Comparison of ENCODE assay signal across 25 mouse cellular contexts in the genomic region with DNA sequence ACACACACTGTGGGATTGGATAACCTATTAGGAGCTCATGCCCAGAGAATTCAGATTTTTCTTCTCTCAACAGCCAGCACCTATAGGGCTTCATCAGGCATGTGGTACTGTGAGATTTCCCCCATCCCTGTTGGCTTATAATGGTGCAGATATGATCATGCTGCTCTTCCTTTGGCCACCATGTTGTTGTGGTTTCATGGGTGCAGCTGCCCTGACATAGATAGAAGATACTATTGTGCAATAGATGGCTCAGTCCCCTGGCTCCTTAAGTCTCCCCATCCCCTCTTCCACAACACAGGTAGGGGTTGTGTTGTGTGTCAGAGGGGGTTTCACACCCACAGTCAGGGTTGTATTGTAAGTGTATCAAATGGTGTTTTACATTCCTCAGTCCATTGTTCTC.
"Had no signal": no experiment of that assay in that cellular context is flagged by ENCODE, and none has a peak within 500 bp of the region (broad histone marks: within the 10 kb centered on the region; RNA-seq: fewer than 3 reads in every experiment).

No protein-coding gene starts in this region.

- H3K4me1 ChIP-seq: heart, embryonic 10.5 days; heart, embryonic 12.5 days; hindbrain, embryonic 10.5 days; hindbrain, embryonic 12.5 days; intestine, embryonic 15.5 days; limb, embryonic 10.5 days; limb, embryonic 12.5 days; liver, embryonic 13.5 days had no signal

- H3K9ac ChIP-seq: heart, embryonic 12.5 days; hindbrain, embryonic 12.5 days; hindbrain, embryonic 14.5 days; intestine, embryonic 15.5 days; limb, embryonic 12.5 days; liver, embryonic 13.5 days had no signal

- H3K36me3 ChIP-seq: hindbrain, embryonic 12.5 days; intestine, embryonic 15.5 days; liver, embryonic 13.5 days had no signal

- H3K4me3 ChIP-seq: heart, embryonic 10.5 days; heart, embryonic 12.5 days; hindbrain, embryonic 10.5 days; hindbrain, embryonic 12.5 days; intestine, embryonic 15.5 days; layer of hippocampus, adult 2 months; limb, embryonic 10.5 days; limb, embryonic 12.5 days; liver, embryonic 13.5 days had no signal

- H3K27ac ChIP-seq: heart, embryonic 10.5 days; hindbrain, embryonic 10.5 days; hindbrain, embryonic 12.5 days; hindbrain, embryonic 14.5 days; intestine, embryonic 15.5 days; layer of hippocampus, adult 2 months; limb, embryonic 10.5 days; limb, embryonic 12.5 days; liver, embryonic 13.5 days had no signal

- H3K27me3 ChIP-seq: heart, embryonic 12.5 days; hindbrain, embryonic 12.5 days; intestine, embryonic 15.5 days; limb, embryonic 12.5 days; liver, embryonic 13.5 days had no signal

- H3K4me2 ChIP-seq: heart, embryonic 12.5 days; hindbrain, embryonic 12.5 days; hindbrain, embryonic 14.5 days; intestine, embryonic 15.5 days; limb, embryonic 12.5 days; liver, embryonic 11.5 days; liver, embryonic 13.5 days had no signal

- H3K9me3 ChIP-seq: heart, embryonic 10.5 days; heart, embryonic 12.5 days; hindbrain, embryonic 10.5 days; hindbrain, embryonic 12.5 days; intestine, embryonic 15.5 days; limb, embryonic 10.5 days; limb, embryonic 12.5 days; liver, embryonic 13.5 days had no signal

- DNase-seq: gastrocnemius, postnatal 14 days; gastrocnemius, postnatal 36 days; heart, adult 18-20 months; heart, postnatal 10 days; heart, postnatal 4 days; kidney, adult 18-20 months; kidney, adult 8-10 months; kidney, postnatal 10 days; kidney, postnatal 25 days; kidney, postnatal 4 days; liver; liver, embryonic 13.5 days had no signal

- ATAC-seq: hindbrain, embryonic 16.5 days; inflammation-experienced regulatory T-cells, adult 6 months; intestine, embryonic 15.5 days; intestine, postnatal 0 days had no signal
